Mouse (Mus musculus) hindbrain, postnatal 0 days (tissue): ENCODE measurements around the gene Aagab. TPM values are rescaled to one million over a fixed set of nuclear protein-coding genes. Genes with fewer than 3 reads are reported as not detected.

Source experiments
- ATAC-seq: fragments of 200-750 bp; cut with Nextera tagmentation; 2 replicates; pipeline ENCODE4 v1.8.0; 2017; ENCODE audit warnings: mild to moderate bottlenecking, moderate TSS enrichment, moderate library complexity
- DNase-seq: peaks from one replicate; pipeline ENCODE4 v3.0.0-alpha.2; 2015; ENCODE audit warnings: low spot score
- H3K27ac ChIP-seq: fragments of 300-500 bp; sonication (generic); 2 replicates; pipeline ENCODE4 v1.5.1; 2014; ENCODE audit warnings: mild to moderate bottlenecking
- H3K27me3 ChIP-seq: fragments of 300-500 bp; sonication (generic); 2 replicates; pipeline ENCODE4 v1.6.1; 2014; ENCODE audit warnings: low read length, mixed read lengths; ENCODE audit not compliant: insufficient read depth
- H3K36me3 ChIP-seq: fragments of 300-500 bp; sonication (generic); 2 replicates; pipeline ENCODE4 v1.6.1; 2014; ENCODE audit warnings: low read length, mixed read lengths; ENCODE audit not compliant: insufficient read depth
- H3K4me1 ChIP-seq: fragments of 300-500 bp; sonication (generic); 2 replicates; pipeline ENCODE4 v1.6.1; 2014; ENCODE audit warnings: antibody characterized with exemption, low read length, mixed read lengths; ENCODE audit not compliant: insufficient read depth
- H3K4me2 ChIP-seq: fragments of 300-500 bp; sonication (generic); 2 replicates; pipeline ENCODE4 v1.6.1; 2014; ENCODE audit warnings: low read depth, mild to moderate bottlenecking, low read length, moderate library complexity, mixed read lengths
- H3K4me3 ChIP-seq: fragments of 300-500 bp; sonication (generic); 2 replicates; pipeline ENCODE4 v1.5.1; 2014; ENCODE audit warnings: low read length
- H3K9ac ChIP-seq: fragments of 300-500 bp; sonication (generic); replicated peaks from 2 replicates; pipeline ENCODE4 v1.6.1; 2014; ENCODE audit warnings: mild to moderate bottlenecking, low read length, moderate library complexity, mixed read lengths
- H3K9me3 ChIP-seq: fragments of 300-500 bp; sonication (generic); 2 replicates; pipeline ENCODE4 v1.6.1; 2016; ENCODE audit warnings: low read length, mixed read lengths
- CTCF ChIP-seq: IDR thresholded peaks from 2 replicates; pipeline ENCODE4 v1.5.1; 2016; ENCODE audit warnings: antibody characterized with exemption, control low read depth, low read depth
- WGBS: fragments of 180-500 bp; shearing (Covaris S2); extraction: QIAGEN DNeasy Blood & Tissue Kit; methylation state at CpG from one replicate; pipeline ENCODE4 v1.1.7; 2014; 5-methylcytosine and 5-hydroxymethylcytosine counted together
- polyA plus RNA-seq: library from polyadenylated mRNA; unstranded; fragments of >200 nt; fragmentation: Nextera tagmentation; extraction: Ambion mirVana; gene quantifications from 2 replicates; pipeline ENCODE4 v1.2.1, GENCODE M21; 2015
- total RNA-seq: library from RNA; depleted of rRNA; stranded (reverse); fragments of >200 nt; gene quantifications from 2 replicates; pipeline ENCODE4 v1.2.3, GENCODE M21; 2014

Gene Aagab
- total and polyA plus RNA-seq, 2 experiments from 2014 or later: 30.9 to 51.9 TPM

DNA sequence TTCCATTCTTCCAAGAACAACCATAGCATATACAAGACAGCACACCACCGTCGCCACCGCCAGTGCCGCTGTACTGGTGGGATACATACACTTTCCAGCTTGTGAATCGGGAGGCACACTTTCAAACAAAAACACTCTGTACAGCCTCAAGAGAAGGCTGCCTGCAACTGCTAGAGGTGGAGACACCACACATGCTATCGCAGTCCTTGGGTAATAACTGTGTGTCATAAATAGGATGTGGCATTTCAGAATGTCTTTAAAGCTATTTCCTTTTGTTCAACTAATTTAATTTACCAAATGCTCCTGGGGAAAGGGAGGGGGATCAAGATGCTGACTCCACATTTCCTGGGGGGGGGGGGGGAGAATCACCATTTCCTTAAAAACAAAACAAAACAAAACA lies 34.1 kb upstream of the Aagab start:
- H3K27ac ChIP-seq: no peak overlapping the region
- no peaks in the 10 kb centered on the region for H3K9me3 ChIP-seq
- no peak overlapping the region for H3K9ac ChIP-seq
- no peaks in the 10 kb centered on the region for H3K4me1 ChIP-seq
- H3K4me2 ChIP-seq: no peak overlapping the region
- ATAC-seq: no peak
- no peaks in the 10 kb centered on the region for H3K27me3 ChIP-seq
- TF ChIP-seq CTCF: no peak
- no peaks in the 10 kb centered on the region for H3K36me3 ChIP-seq
- DNase-seq: no peak
- no peak overlapping the region for H3K4me3 ChIP-seq
- WGBS: 59% methylated on average over 6 of the region's 6 CpGs

GRCm38 (mm10) chr9:63568808-63569207 lies 33.7 kb upstream of the Aagab start:
- ATAC-seq (no peak), DNase-seq (peak; percentile 47)
- 14% methylated on average over 8 of the region's 8 CpGs for WGBS
- H3K4me3 ChIP-seq: no peak overlapping the region
- no peaks in the 10 kb centered on the region for H3K9me3 ChIP-seq
- H3K4me2 ChIP-seq: no peak overlapping the region; the same call in 1 of the 2 replicates
- no peaks in the 10 kb centered on the region for H3K4me1 ChIP-seq
- no peak overlapping the region for H3K27ac ChIP-seq
- no peaks in the 10 kb centered on the region for H3K27me3 ChIP-seq
- no peaks in the 10 kb centered on the region for H3K36me3 ChIP-seq
- TF ChIP-seq CTCF: no peak
- no peak overlapping the region for H3K9ac ChIP-seq

- Histone ChIP-seq H3K4me2 (no peak overlapping the region), H3K4me3 (no peak overlapping the region), H3K27me3 (no peaks in the 10 kb centered on the region), H3K36me3 (no peaks in the 10 kb centered on the region), H3K4me1 (no peaks in the 10 kb centered on the region), H3K9ac (no peak overlapping the region), H3K27ac (no peak overlapping the region), H3K9me3 (no peaks in the 10 kb centered on the region)
- TF ChIP-seq CTCF: no peak
- ATAC-seq (no peak), DNase-seq (no peak)
- WGBS: 24% methylated on average over 6 of the region's 6 CpGs
These were observed 30.6 kb upstream of the Aagab start for GRCm38 (mm10) chr9:63571895-63572294.

GRCm38 (mm10) chr9:63572874-63573273 lies 29.6 kb upstream of the Aagab start:
- Histone ChIP-seq H3K36me3 (no peaks in the 10 kb centered on the region), H3K9ac (no peak overlapping the region), H3K9me3 (no peaks in the 10 kb centered on the region), H3K4me2 (no peak overlapping the region), H3K4me1 (no peaks in the 10 kb centered on the region), H3K4me3 (no peak overlapping the region), H3K27ac (no peak overlapping the region), H3K27me3 (no peaks in the 10 kb centered on the region)
- DNase-seq (no peak), ATAC-seq (no peak)
- WGBS: 71% methylated on average over 7 of the region's 7 CpGs
- TF ChIP-seq CTCF: peak; percentile 18; the same call in 1 of the 2 replicates

- no peak for TF ChIP-seq CTCF
- Histone ChIP-seq H3K9me3 (no peaks in the 10 kb centered on the region), H3K4me1 (no peaks in the 10 kb centered on the region), H3K27ac (no peak overlapping the region), H3K4me2 (no peak overlapping the region), H3K9ac (no peak overlapping the region), H3K36me3 (no peaks in the 10 kb centered on the region), H3K27me3 (no peaks in the 10 kb centered on the region), H3K4me3 (no peak overlapping the region)
- WGBS: 85% methylated on average over 3 of the region's 3 CpGs
- ATAC-seq (no peak), DNase-seq (no peak)
These were observed 25.0 kb upstream of the Aagab start for GRCm38 (mm10) chr9:63577469-63577868.

DNA sequence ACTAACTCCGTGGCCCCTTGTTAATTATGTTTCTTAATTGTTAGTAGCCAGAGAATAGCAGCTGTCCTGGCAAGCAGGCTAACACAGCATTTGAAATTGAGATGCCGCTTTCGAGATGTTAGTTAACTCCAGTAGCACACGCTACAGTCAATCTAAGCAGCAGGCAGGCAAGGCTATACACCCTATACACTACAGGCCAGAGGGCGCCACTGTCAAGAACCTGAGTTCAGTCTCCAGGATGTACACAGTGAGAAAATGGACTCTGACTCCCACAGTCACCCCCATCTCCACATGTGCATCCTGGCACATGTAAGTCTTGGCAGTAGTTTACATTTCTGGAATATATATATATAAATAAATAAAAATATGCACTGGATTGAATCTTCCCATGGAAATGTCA lies 22.8 kb upstream of the Aagab start:
- TF ChIP-seq CTCF: 0 out of 2 replicates have a peak, but pooled peaks have one; percentile 20
- Histone ChIP-seq H3K4me3 (no peak overlapping the region), H3K9ac (no peak overlapping the region), H3K9me3 (no peaks in the 10 kb centered on the region), H3K27ac (no peak overlapping the region), H3K27me3 (no peaks in the 10 kb centered on the region), H3K4me1 (no peaks in the 10 kb centered on the region), H3K4me2 (no peak overlapping the region), H3K36me3 (no peaks in the 10 kb centered on the region)
- ATAC-seq (no peak), DNase-seq (no peak)
- 81% methylated on average over 5 of the region's 5 CpGs for WGBS

- H3K27ac ChIP-seq: no peak overlapping the region
- TF ChIP-seq CTCF: no peak
- ATAC-seq (no peak), DNase-seq (no peak)
- no peak overlapping the region for H3K9ac ChIP-seq
- no peak overlapping the region for H3K4me2 ChIP-seq
- 87% methylated on average over 2 of the region's 2 CpGs for WGBS
- H3K9me3 ChIP-seq: no peaks in the 10 kb centered on the region
- H3K27me3 ChIP-seq: no peaks in the 10 kb centered on the region
- no peak overlapping the region for H3K4me3 ChIP-seq
- H3K4me1 ChIP-seq: no peaks in the 10 kb centered on the region
- no peaks in the 10 kb centered on the region for H3K36me3 ChIP-seq
These were observed 22.4 kb upstream of the Aagab start for GRCm38 (mm10) chr9:63580046-63580445.
